Comparison of ENCODE assay signal across 9 mouse cellular contexts in genomic region chr3:121577032-121577591, GRCm38 (mm10). TPM values are rescaled to one million over a fixed set of nuclear protein-coding genes. Genes with fewer than 3 reads are reported as not detected.
A peak's percentile ranks its signal among the peaks of the same experiment; 100 is the strongest.
DNase-seq lines count a peak whose midpoint lies in the region; ATAC-seq lines count a peak whose summit lies in the region.
"Had no signal": no experiment of that assay in that cellular context is flagged by ENCODE, and none has a peak within 500 bp of the region (broad histone marks: within the 10 kb centered on the region; RNA-seq: fewer than 3 reads in every experiment).

No protein-coding gene starts in this region.

- H3K4me1 ChIP-seq in forebrain, embryonic 11.5 days (replicated peaks; ENCODE audit: control insufficient read depth, insufficient read depth, low read length): no peaks in the 10 kb centered on the region
- H3K4me1 ChIP-seq in forebrain, embryonic 16.5 days (replicated peaks; ENCODE audit: control insufficient read depth, insufficient read depth, low read length): no peaks in the 10 kb centered on the region
- peaks cover 3% of the 10 kb centered on the region for H3K4me1 ChIP-seq in heart, embryonic 16.5 days (ENCODE audit: control insufficient read depth, insufficient read depth, low read length)
- peaks cover 13% of the 10 kb centered on the region for H3K4me1 ChIP-seq in limb, embryonic 11.5 days (ENCODE audit: control insufficient read depth, insufficient read depth, low read length)
- H3K4me1 ChIP-seq: midbrain, embryonic 12.5 days had no signal

- no peaks in the 10 kb centered on the region for H3K27me3 ChIP-seq in forebrain, embryonic 11.5 days (ENCODE audit: control insufficient read depth, insufficient read depth, low read length)
- H3K27me3 ChIP-seq in forebrain, embryonic 16.5 days (replicated peaks; ENCODE audit: control insufficient read depth, insufficient read depth, low read length): no peaks in the 10 kb centered on the region
- no peaks in the 10 kb centered on the region for H3K27me3 ChIP-seq in heart, embryonic 16.5 days (ENCODE audit: control insufficient read depth, insufficient read depth, low read length)
- H3K27me3 ChIP-seq in limb, embryonic 11.5 days (ENCODE audit: control insufficient read depth, insufficient read depth, low read length): no peaks in the 10 kb centered on the region
- H3K27me3 ChIP-seq: midbrain, embryonic 12.5 days had no signal

- H3K9ac ChIP-seq in forebrain, embryonic 11.5 days (ENCODE audit: low read length): no peak overlapping the region
- H3K9ac ChIP-seq in forebrain, embryonic 16.5 days (replicated peaks; ENCODE audit: low read depth, low read length): no peak overlapping the region
- no peak overlapping the region for H3K9ac ChIP-seq in heart, embryonic 16.5 days (ENCODE audit: low read length)
- no peak overlapping the region for H3K9ac ChIP-seq in limb, embryonic 11.5 days (ENCODE audit: low read length)
- H3K9ac ChIP-seq: midbrain, embryonic 12.5 days had no signal

- no peaks in the 10 kb centered on the region for H3K9me3 ChIP-seq in forebrain, embryonic 11.5 days (ENCODE audit: control insufficient read depth, low read length)
- H3K9me3 ChIP-seq in forebrain, embryonic 16.5 days (ENCODE audit: control insufficient read depth, low read length): no peaks in the 10 kb centered on the region
- 0 out of 2 replicates have a peak, but pooled peaks cover 3% of the 10 kb centered on the region for H3K9me3 ChIP-seq in heart, embryonic 16.5 days (replicated peaks; ENCODE audit: control insufficient read depth, low read length)
- H3K9me3 ChIP-seq in limb, embryonic 11.5 days (ENCODE audit: control insufficient read depth, low read length): no peaks in the 10 kb centered on the region
- H3K9me3 ChIP-seq: midbrain, embryonic 12.5 days had no signal

- H3K27ac ChIP-seq in forebrain, embryonic 11.5 days (ENCODE audit: low read depth, low read length): no peak overlapping the region
- H3K27ac ChIP-seq in forebrain, embryonic 16.5 days (ENCODE audit: low read length): no peak overlapping the region
- peak overlapping the region; percentile 61 for H3K27ac ChIP-seq in heart, embryonic 16.5 days (ENCODE audit: low read length)
- H3K27ac ChIP-seq in limb, embryonic 11.5 days (replicated peaks; ENCODE audit: low read depth, low read length): peak overlapping the region; percentile 74
- H3K27ac ChIP-seq: midbrain, embryonic 12.5 days had no signal

- no peak overlapping the region for H3K4me2 ChIP-seq in forebrain, embryonic 11.5 days (ENCODE audit: low read depth, low read length, severe bottlenecking)
- H3K4me2 ChIP-seq in forebrain, embryonic 16.5 days (ENCODE audit: low read length): no peak overlapping the region
- no peak overlapping the region for H3K4me2 ChIP-seq in heart, embryonic 16.5 days (ENCODE audit: low read depth, low read length)
- no peak overlapping the region for H3K4me2 ChIP-seq in limb, embryonic 11.5 days (ENCODE audit: low read depth, severe bottlenecking)
- H3K4me2 ChIP-seq: midbrain, embryonic 12.5 days had no signal

- ATAC-seq in forebrain, embryonic 11.5 days (replicated peaks; ENCODE audit: low FRiP score): no peak
- ATAC-seq in forebrain, embryonic 16.5 days: no peak
- peak; percentile 52; the same call in 1 of the 2 replicates for ATAC-seq in heart, embryonic 16.5 days (replicated peaks; ENCODE audit: extremely low read depth, insufficient read depth, low FRiP score)
- peak; percentile 90 for ATAC-seq in limb, embryonic 11.5 days (ENCODE audit: insufficient number of reproducible peaks, low FRiP score, low TSS enrichment, low read depth)

- WGBS in forebrain, embryonic 11.5 days: 60% methylated on average over 10 of the region's 10 CpGs
- 62% methylated on average over 10 of the region's 10 CpGs for WGBS in forebrain, embryonic 16.5 days
- 45% methylated on average over 10 of the region's 10 CpGs for WGBS in heart, embryonic 16.5 days
- whole genome bisulfite sequencing in limb, embryonic 11.5 days: 9% methylated on average over 10 of the region's 10 CpGs

- no peak overlapping the region for H3K4me3 ChIP-seq in forebrain, embryonic 11.5 days (ENCODE audit: low read depth, low read length)
- no peak overlapping the region for H3K4me3 ChIP-seq in forebrain, embryonic 16.5 days (replicated peaks; ENCODE audit: low read length)
- no peak overlapping the region for H3K4me3 ChIP-seq in heart, embryonic 16.5 days (ENCODE audit: low read length)
- H3K4me3 ChIP-seq in limb, embryonic 11.5 days (ENCODE audit: low read depth, low read length): no peak overlapping the region
- H3K4me3 ChIP-seq: midbrain, embryonic 12.5 days had no signal

- peak; percentile 67 for DNase-seq in forebrain, embryonic 11.5 days (ENCODE audit: low spot score)
- peak; percentile 72 for DNase-seq in embryo, embryonic 11.5 days (ENCODE audit: low read depth, low spot score)
- DNase-seq in limb, embryonic 11.5 days (ENCODE audit: low spot score): peak; percentile 90
- DNase-seq in ovary, adult 18-20 months (ENCODE audit: low spot score): peak; percentile 57
- no peak for DNase-seq in natural killer cell, adult 2 months (ENCODE audit: low spot score in 2 of 2)
- DNase-seq in layer of hippocampus, postnatal 10 days (ENCODE audit: low spot score in 2 of 2): no peak

- no peaks in the 10 kb centered on the region for H3K36me3 ChIP-seq in forebrain, embryonic 11.5 days (ENCODE audit: control insufficient read depth, insufficient read depth, low read length)
- H3K36me3 ChIP-seq in forebrain, embryonic 16.5 days (ENCODE audit: control insufficient read depth, insufficient read depth): no peaks in the 10 kb centered on the region
- H3K36me3 ChIP-seq in heart, embryonic 16.5 days (ENCODE audit: control insufficient read depth, insufficient read depth): no peaks in the 10 kb centered on the region
- H3K36me3 ChIP-seq in limb, embryonic 11.5 days (ENCODE audit: control insufficient read depth, insufficient read depth, low read length): no peaks in the 10 kb centered on the region; the same call in 1 of the 2 replicates
- H3K36me3 ChIP-seq: midbrain, embryonic 12.5 days had no signal

RNA-seq across cellular contexts. Expression of gene Slc44a3, which starts 44.9 kb away (rescaled TPM):
- polyA plus RNA-seq in forebrain, embryonic 11.5 days (2014; fragmentation: Nextera tagmentation; extraction: Ambion mirVana): 0.83 and 1.0 TPM in 2 replicates
- polyA plus RNA-seq in forebrain, embryonic 16.5 days (2015; fragmentation: Nextera tagmentation; extraction: Ambion mirVana): 0.37 and 0.98 TPM in 2 replicates
- 1.2 and 2.5 TPM in 2 replicates for polyA plus RNA-seq in heart, embryonic 16.5 days (2015; fragmentation: Nextera tagmentation; extraction: Ambion mirVana)
- polyA plus RNA-seq in limb, embryonic 11.5 days (2014; fragmentation: Nextera tagmentation; extraction: Ambion mirVana): 0.75 and 1.3 TPM in 2 replicates
- total RNA-seq in layer of hippocampus, postnatal 10 days (2021): under 1 TPM; 0.11 to 0.14 TPM

Comparison
In these comparisons a context has a peak if more than half of its experiments do, and no peak if none do; other contexts are left out.
1. ATAC-seq: peak in heart, embryonic 16.5 days (single experiment) and limb, embryonic 11.5 days (single experiment); none in forebrain, embryonic 11.5 days (single experiment) and forebrain, embryonic 16.5 days (single experiment).
2. DNase-seq: peak in forebrain, embryonic 11.5 days (single experiment), embryo, embryonic 11.5 days (single experiment), limb, embryonic 11.5 days (single experiment) and ovary, adult 18-20 months (single experiment); none in natural killer cell, adult 2 months (0 of 2) and layer of hippocampus, postnatal 10 days (0 of 2).
3. H3K27ac ChIP-seq: peak in heart, embryonic 16.5 days (single experiment) and limb, embryonic 11.5 days (single experiment); none in forebrain, embryonic 11.5 days (single experiment) and forebrain, embryonic 16.5 days (single experiment).